Mouse (Mus musculus): ENCODE measurements at regions not wholly inside any gene's neighbourhood (a gene's known extent, or its start where the extent isn't known, plus 50 kb on each side); places are given as distances from the start of the nearest gene placed in this dataset.
A peak's percentile ranks its signal among the peaks of the same experiment; 100 is the strongest.

GRCm38 (mm10) chr13:111977769-111978674 lies 169.2 kb upstream of the Map3k1 start:
- DNase-seq (ENCODE audit: low spot score), result peak; percentile 16

- peak; percentile 20 for DNase-seq (ENCODE audit: low spot score)
These were observed 169.9 kb upstream of the Map3k1 start for GRCm38 (mm10) chr13:111978675-111979020.

DNA sequence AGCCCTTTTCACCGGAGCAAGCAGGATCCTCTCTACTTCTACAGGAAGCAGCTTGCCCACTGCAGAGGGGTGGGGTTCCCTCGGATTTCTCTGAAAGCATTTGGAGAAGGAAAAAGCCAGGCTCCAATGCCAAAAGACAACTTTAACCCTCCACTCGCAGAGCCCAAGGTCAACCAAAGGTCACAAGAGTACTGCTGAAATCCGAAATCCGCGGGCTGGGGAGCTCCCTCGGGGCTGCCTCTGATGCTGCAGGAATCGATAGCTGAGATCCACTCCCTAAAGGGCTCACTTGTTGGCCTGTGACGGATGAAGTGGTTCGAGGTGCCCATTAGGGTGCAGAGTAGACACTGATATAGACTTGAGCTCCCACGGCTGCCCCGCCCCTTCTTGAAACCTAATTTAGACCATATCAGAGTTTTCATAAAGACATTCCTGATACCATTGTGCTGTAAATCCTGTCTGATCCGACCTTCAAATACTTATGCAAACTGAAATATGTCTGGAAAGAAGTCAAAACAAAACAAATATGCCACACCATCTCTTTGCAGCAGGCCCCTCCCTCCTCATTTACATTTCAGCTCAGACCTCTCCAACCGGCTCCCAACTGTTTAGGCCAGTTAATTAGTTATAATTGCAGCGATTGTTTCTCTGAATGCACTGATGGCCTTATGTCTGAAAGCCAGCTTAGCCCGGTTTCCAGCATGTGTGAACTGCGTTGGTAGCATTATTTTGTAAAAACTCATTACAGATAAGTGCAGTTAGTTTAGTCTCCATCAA lies 170.8 kb upstream of the Map3k1 start:
- no peak for DNase-seq (ENCODE audit: low spot score)

GRCm38 (mm10) chr13:111980205-111980595 lies 171.4 kb upstream of the Map3k1 start:
- DNase-seq (ENCODE audit: low spot score), result no peak

GRCm38 (mm10) chr13:111981103-111981502 lies 172.3 kb upstream of the Map3k1 start:
- no peak for DNase-seq (ENCODE audit: low spot score)

- no peak for DNase-seq (ENCODE audit: low spot score)
These were observed 174.1 kb upstream of the Map3k1 start for GRCm38 (mm10) chr13:111982796-111983460.

DNA sequence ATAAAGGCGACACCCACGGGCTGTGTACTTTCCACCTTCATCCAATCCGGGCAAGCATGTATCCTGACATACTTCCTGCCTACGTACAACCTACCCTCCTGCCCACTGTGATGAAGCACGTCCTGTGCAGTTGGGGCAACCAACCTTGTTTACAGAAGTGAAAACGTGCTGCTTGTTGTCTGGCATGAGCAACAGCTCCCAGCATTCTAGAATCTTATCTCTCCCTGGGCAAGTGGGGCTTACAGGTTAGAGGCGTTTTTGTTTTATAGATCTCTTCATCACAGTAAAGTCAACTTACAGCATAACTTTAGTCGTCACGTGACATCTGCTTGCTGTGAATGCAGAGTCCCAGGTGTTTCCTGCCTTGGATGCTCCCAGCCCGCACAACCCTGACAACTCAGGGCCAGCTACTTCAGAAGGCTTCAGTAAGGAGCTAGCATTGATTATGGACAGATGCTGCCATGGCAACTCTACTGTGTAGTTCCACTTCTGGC lies 175.3 kb upstream of the Map3k1 start:
- peak; percentile 35 for DNase-seq (ENCODE audit: low spot score)

- DNase-seq (ENCODE audit: low spot score), result no peak
These were observed 176.6 kb upstream of the Map3k1 start for GRCm38 (mm10) chr13:111985406-111985805.

DNA sequence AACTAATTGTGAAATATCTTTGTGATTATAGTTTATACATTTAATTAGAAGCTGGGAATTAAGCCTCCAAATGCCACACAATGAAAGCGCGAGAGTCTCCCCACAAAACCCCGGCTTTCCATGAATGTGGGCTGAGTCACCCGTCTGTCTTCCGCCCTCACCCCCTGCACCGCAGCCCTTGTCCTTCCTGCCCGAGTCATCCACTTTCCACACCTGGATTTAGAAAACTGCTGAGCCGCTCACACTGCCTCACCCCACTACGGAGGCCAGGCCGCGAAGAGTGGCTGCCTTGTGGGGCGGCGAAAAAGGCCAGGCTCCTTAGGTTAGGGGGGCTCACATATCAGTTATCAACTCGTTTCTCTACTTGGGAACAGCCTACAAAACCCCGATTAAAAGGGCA lies 177.9 kb upstream of the Map3k1 start:
- DNase-seq (ENCODE audit: low spot score), result no peak

DNA sequence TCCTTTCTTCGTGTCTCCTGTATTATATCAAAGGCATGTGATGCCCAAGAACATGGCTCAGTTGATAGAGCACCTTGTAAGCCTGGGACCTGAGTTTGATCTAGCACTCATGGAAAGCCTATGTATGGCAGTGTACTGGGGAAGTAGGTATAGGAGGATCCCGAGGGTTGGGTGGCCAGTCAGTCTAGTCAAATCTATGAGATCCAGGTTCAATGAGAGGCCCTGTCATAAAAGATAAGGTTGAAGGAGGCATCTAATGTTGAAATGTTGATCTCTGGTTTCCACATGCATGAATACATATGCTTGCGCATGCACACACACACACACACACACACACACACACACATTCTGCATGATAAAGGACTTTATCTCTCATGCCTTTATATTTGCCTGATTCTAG lies 178.6 kb upstream of the Map3k1 start:
- no peak for DNase-seq (ENCODE audit: low spot score)

- DNase-seq (ENCODE audit: low spot score), result no peak
These were observed 182.2 kb upstream of the Map3k1 start for GRCm38 (mm10) chr13:111990913-111991534.

- DNase-seq (ENCODE audit: low spot score), result no peak
These were observed 183.5 kb upstream of the Map3k1 start for GRCm38 (mm10) chr13:111992075-111992847.

DNA sequence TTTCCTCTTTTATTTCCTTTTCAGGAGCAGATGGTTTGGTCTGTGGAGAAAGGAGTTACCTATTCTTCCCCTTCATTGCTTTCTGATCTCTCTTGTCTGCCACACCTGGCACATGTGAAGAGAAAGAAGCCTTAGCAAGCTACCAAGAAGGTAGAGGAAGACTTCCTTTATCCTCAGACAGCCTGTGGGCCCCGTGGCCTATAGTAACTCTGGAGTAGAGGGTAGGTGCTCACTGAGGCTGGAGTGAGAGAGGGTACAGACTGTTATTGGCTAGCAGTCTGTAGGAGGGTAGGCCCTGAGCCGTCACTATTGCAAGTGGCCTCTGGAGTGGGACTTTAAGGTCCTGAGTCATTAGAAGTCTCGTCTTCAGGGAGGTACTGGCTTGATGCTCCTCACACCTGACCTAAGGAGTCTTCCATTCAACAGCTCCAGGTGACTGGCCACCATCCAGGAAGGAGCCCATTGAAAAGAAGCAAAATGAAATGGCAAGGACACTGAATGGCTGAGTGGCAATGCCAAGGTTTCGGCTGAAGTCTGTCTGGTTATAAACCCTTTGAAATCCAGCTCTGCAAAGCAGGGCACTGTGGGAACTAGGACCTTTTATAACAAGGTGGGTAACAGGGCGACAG lies 186.2 kb upstream of the Map3k1 start:
- DNase-seq (ENCODE audit: low spot score), result no peak

- DNase-seq (ENCODE audit: low spot score), result no peak
These were observed 186.9 kb upstream of the Map3k1 start for GRCm38 (mm10) chr13:111995716-111996115.

DNA sequence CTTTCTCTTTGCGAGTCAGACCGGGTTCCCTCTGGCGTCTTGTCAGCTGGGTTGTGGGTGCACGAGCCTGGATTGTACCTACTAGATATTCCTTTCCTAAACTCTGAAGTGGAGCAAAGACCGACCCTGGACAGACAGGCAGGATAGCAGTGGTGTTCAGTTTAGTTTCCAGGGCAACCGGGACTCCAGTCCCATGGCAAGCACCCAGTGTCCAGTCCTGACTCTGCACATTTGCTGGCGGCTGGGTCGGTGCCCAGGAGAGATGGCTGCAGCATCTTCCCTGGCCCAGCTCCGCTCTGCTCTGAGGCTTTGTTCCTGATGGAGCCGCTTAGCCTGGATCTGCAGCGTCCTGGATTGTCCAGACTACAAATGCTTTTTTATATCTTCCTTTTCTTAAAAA lies 188.1 kb upstream of the Map3k1 start:
- peak; percentile 48 for DNase-seq (ENCODE audit: low spot score)

DNA sequence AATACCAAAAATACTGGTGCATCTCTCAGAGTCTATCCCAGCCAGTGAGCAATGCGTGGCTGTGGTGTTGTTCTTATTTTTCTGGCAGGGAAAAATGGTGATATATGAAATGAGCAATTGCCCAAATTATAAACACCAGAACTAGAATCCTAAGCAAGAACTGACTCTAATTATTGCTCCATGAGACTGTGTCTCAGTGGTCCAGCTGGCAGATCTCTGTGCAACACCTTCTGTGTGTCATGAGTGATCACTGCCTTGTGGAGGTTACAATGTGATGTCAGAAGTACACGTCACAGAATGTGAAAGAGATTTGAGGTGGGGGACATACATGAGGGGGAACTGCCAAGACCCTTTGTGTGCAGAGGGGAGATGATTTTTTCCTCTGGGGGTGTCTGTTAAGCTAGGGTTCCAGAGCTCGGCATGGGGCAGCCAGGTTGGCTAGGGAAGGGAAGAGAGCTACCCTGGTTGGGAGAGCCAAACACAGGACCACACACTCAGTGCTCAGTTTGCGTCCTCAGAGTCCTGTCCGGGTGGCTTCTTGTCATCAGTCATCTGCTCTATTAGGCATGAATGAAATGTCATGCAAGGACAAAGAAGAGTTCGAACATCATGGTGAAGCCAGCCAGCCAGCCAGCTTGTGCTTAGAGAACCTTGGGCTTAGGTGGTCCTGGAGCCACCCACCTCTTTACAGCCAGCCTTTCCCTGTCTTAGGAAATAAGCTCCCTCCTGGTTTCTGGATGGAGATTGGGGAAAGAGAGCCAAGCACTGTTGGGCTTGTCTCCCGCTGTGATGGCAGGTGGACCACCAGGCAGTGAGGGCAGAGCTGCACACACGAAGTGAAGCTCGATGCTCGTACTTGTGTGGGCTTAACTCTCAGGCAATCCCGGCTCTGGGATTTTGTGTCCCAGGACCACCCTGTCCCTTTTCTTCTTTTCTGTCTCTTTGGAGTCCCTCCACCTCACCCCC lies 189.5 kb upstream of the Map3k1 start:
- no peak for DNase-seq (ENCODE audit: low spot score)

DNA sequence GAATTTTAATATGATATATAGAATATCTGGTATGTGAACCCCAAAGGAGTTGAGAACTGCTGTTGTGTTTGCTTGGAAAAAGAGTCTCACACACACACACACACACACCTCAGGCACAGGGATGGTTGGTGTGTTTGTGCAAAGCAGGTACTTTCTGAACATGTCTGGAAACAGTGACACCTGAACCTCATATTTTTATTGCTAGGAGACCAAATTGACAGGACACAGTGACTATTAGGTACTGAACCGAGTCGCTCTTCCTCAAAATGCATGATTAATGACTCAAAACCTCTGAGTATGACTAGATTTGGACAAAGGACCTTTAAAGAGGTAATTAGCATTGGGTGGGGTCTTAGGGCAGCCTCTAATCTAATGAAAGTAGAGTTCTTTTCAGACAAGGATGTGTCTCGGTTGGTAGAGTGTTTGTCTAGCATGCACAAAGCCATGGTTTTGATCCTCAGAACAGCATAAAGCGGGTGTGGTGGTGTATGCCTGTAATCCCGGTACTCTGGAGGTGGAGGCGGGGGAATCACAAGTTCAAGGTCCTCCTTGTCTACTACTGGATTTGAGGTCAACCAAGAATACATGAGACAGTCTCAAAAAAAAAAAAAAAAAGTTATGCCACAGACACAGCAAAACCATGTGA lies 191.0 kb upstream of the Map3k1 start:
- no peak for DNase-seq (ENCODE audit: low spot score)

GRCm38 (mm10) chr13:112000293-112000665 lies 191.5 kb upstream of the Map3k1 start:
- DNase-seq (ENCODE audit: low spot score), result no peak

- DNase-seq (ENCODE audit: low spot score), result no peak
These were observed 191.9 kb upstream of the Map3k1 start for GRCm38 (mm10) chr13:112000696-112001095.

Data from lung, postnatal 25 days (tissue).